Mouse (Mus musculus) left cerebral cortex, adult 9 months (tissue): ENCODE measurements at regions not wholly inside any gene's neighbourhood (a gene's known extent, or its start where the extent isn't known, plus 50 kb on each side); places are given as distances from the start of the nearest gene placed in this dataset.

Source experiments
- DNase-seq, 2 experiments: peaks; one replicate each; pipeline ENCODE4 v3.0.0; 2022; ENCODE audit warnings: low spot score in 2 of 2

- no peak for DNase-seq
Measured at GRCm38 (mm10) chr3:51019650-51020346, 204.4 kb upstream of the Noct start.

- no peak for DNase-seq
Measured at GRCm38 (mm10) chr3:51024655-51025054, 199.6 kb upstream of the Noct start.

GRCm38 (mm10) chr3:51031821-51032220 is 192.4 kb upstream of the Noct start:
- DNase-seq: no peak

- no peak for DNase-seq
Measured at GRCm38 (mm10) chr3:51033292-51033691, 191.0 kb upstream of the Noct start.

GRCm38 (mm10) chr3:51036700-51037306 is 187.4 kb upstream of the Noct start:
- no peak for DNase-seq

- no peak for DNase-seq
Measured at GRCm38 (mm10) chr3:51042223-51042846, 181.9 kb upstream of the Noct start.

GRCm38 (mm10) chr3:51048739-51049138 is 175.5 kb upstream of the Noct start:
- no peak for DNase-seq

- no peak for DNase-seq
Measured at GRCm38 (mm10) chr3:51050156-51050555, 174.1 kb upstream of the Noct start.

GRCm38 (mm10) chr3:51055004-51055403 is 169.2 kb upstream of the Noct start:
- DNase-seq: no peak

GRCm38 (mm10) chr3:51064201-51064600 is 160.0 kb upstream of the Noct start:
- no peak for DNase-seq

- DNase-seq: no peak
Measured at GRCm38 (mm10) chr3:51066373-51066772, 157.9 kb upstream of the Noct start.

- DNase-seq: peak in 1 of 2 experiments; percentile 40
Measured at GRCm38 (mm10) chr3:51072417-51072816, 151.8 kb upstream of the Noct start.

- no peak for DNase-seq
Measured at GRCm38 (mm10) chr3:51073003-51073679, 151.1 kb upstream of the Noct start.

GRCm38 (mm10) chr3:51073743-51074319 is 150.4 kb upstream of the Noct start:
- DNase-seq: no peak

- no peak for DNase-seq
Measured at GRCm38 (mm10) chr3:51075219-51075920, 148.9 kb upstream of the Noct start.

- no peak for DNase-seq
Measured at GRCm38 (mm10) chr3:51078459-51078858, 145.8 kb upstream of the Noct start.

GRCm38 (mm10) chr3:51080415-51080814 is 143.8 kb upstream of the Noct start:
- DNase-seq: no peak

GRCm38 (mm10) chr3:51080855-51081254 is 143.4 kb upstream of the Noct start:
- no peak for DNase-seq

GRCm38 (mm10) chr3:51082831-51083575 is 141.2 kb upstream of the Noct start:
- no peak for DNase-seq

- DNase-seq: no peak
Measured at GRCm38 (mm10) chr3:51083583-51083982, 140.7 kb upstream of the Noct start.

- no peak for DNase-seq
Measured at GRCm38 (mm10) chr3:51086441-51086849, 137.8 kb upstream of the Noct start.
